In the genomic region with DNA sequence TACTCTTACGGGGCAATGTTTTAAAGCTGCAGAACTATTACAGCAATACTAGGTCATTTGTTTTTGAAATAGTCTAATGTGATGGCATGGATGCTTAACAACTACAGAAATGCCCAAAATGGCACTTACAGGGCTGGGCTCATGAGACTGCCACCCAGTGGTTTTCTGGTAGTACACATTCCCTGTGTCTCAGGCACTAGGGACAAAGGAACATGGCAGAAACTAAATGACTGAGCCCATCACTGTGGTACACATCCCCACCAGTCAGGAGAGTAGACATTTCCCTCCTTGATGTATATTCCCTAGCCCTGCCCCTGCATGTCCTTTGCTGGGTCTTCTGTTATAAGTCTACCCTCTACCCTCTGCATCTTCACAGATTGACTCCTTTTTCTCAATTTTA, we compare ENCODE assay signal across 12 mouse cellular contexts. TPM values are rescaled to one million over a fixed set of nuclear protein-coding genes. Genes with fewer than 3 reads are reported as not detected.
DNase-seq lines count a peak whose midpoint lies in the region; ATAC-seq and TF ChIP-seq lines count a peak whose summit lies in the region.
"Had no signal": no experiment of that assay in that cellular context is flagged by ENCODE, and none has a peak within 500 bp of the region (broad histone marks: within the 10 kb centered on the region; RNA-seq: fewer than 3 reads in every experiment).

No protein-coding gene starts in this region.

- DNase-seq in ES-E14 (ENCODE audit: low read depth, low spot score), result peak; percentile 37
- DNase-seq in urinary bladder, postnatal 14 days (ENCODE audit: low spot score), result no peak
- no peak for DNase-seq in thymus, postnatal 25 days
- DNase-seq: gastrocnemius, postnatal 36 days; right cerebral cortex, adult 18-20 months had no signal

- H3K36me3 ChIP-seq in intestine, postnatal 0 days (ENCODE audit: control insufficient read depth, insufficient read depth), result no peaks in the 10 kb centered on the region
- no peaks in the 10 kb centered on the region for H3K36me3 ChIP-seq in intestine, embryonic 16.5 days (ENCODE audit: control insufficient read depth, insufficient read depth, low read length)
- no peaks in the 10 kb centered on the region for H3K36me3 ChIP-seq in C2C12 (ENCODE audit: control insufficient read depth, insufficient read depth)
- no peaks in the 10 kb centered on the region for H3K36me3 ChIP-seq in ES-E14 (ENCODE audit: control insufficient read depth, insufficient read depth, low read length, poor library complexity, severe bottlenecking)
- H3K36me3 ChIP-seq: liver, embryonic 15.5 days had no signal

- H3K79me3 ChIP-seq in C2C12 (ENCODE audit: low read depth), result no peaks in the 10 kb centered on the region

- H3K4me3 ChIP-seq in intestine, postnatal 0 days (ENCODE audit: low read depth, low read length), result no peak overlapping the region
- no peak overlapping the region for H3K4me3 ChIP-seq in intestine, embryonic 16.5 days (ENCODE audit: low read length)
- H3K4me3 ChIP-seq in C2C12 (ENCODE audit: insufficient read depth, poor library complexity, severe bottlenecking), result no peak overlapping the region
- H3K4me3 ChIP-seq in ES-E14 (ENCODE audit: insufficient read depth in 1 of 2, low read depth in 1 of 2, low read length in 2 of 2, poor library complexity in 1 of 2, severe bottlenecking in 1 of 2), result no peak overlapping the region
- H3K4me3 ChIP-seq: left cerebral cortex, adult 2 months; liver, embryonic 15.5 days had no signal

- in situ Hi-C loops in ES-E14 (cut with MboI; ENCODE audit: low sequenced_read_pairs in 2 of 2, unreplicated experiment in 2 of 2), result loop anchor here in 1 of 2 experiments (25.0 kb wide), 1 partner anchor 860 kb away; no protein-coding TSS in a partner anchor

- H3K9ac ChIP-seq in intestine, postnatal 0 days (ENCODE audit: low read depth, low read length), result no peak overlapping the region
- no peak overlapping the region for H3K9ac ChIP-seq in intestine, embryonic 16.5 days (ENCODE audit: low read depth, low read length)
- H3K9ac ChIP-seq in ES-E14 (ENCODE audit: insufficient read depth, low read depth, low read length, poor library complexity, severe bottlenecking), result no peak overlapping the region; the same call in 1 of the 2 replicates
- H3K9ac ChIP-seq: liver, embryonic 15.5 days had no signal

- H3K4me2 ChIP-seq in intestine, postnatal 0 days (replicated peaks; ENCODE audit: low read depth), result no peak overlapping the region
- H3K4me2 ChIP-seq in intestine, embryonic 16.5 days (ENCODE audit: low read depth, low read length), result no peak overlapping the region
- H3K4me2 ChIP-seq: liver, embryonic 15.5 days; midbrain, embryonic 11.5 days had no signal

- H3K27me3 ChIP-seq in intestine, postnatal 0 days (replicated peaks; ENCODE audit: control insufficient read depth, insufficient read depth, low read length), result no peaks in the 10 kb centered on the region
- H3K27me3 ChIP-seq in intestine, embryonic 16.5 days (replicated peaks; ENCODE audit: control insufficient read depth, insufficient read depth, low read length), result no peaks in the 10 kb centered on the region
- H3K27me3 ChIP-seq in C2C12 (ENCODE audit: control insufficient read depth, insufficient read depth, insufficient read length), result no peaks in the 10 kb centered on the region
- H3K27me3 ChIP-seq: liver, embryonic 15.5 days had no signal

- no peak for ATAC-seq in intestine, postnatal 0 days
- ATAC-seq in intestine, embryonic 16.5 days, result no peak
- ATAC-seq in megakaryocyte, adult 5-6 weeks (ENCODE audit: poor library complexity, severe bottlenecking), result peak; percentile 55; the same call in 1 of the 2 replicates

- no peaks in the 10 kb centered on the region for H3K4me1 ChIP-seq in intestine, postnatal 0 days (replicated peaks; ENCODE audit: control insufficient read depth, insufficient read depth, low read length)
- no peaks in the 10 kb centered on the region for H3K4me1 ChIP-seq in intestine, embryonic 16.5 days (ENCODE audit: control insufficient read depth, insufficient read depth, low read length)
- H3K4me1 ChIP-seq in ES-E14 (ENCODE audit: control insufficient read depth in 2 of 2, insufficient read depth in 2 of 2, low read length in 2 of 2, poor library complexity in 1 of 2), result peaks cover 3 to 8% of the 10 kb centered on the region in 2 experiments; a peak in 2 of 4 replicates
- H3K4me1 ChIP-seq: liver, embryonic 15.5 days had no signal

- TF ChIP-seq CTCF in intestine, postnatal 0 days (IDR thresholded peaks at IDR 0.05; ENCODE audit: low read depth), result peak; percentile 50
- TF ChIP-seq CTCF in C2C12 (IDR thresholded peaks at IDR 0.05; ENCODE audit: control insufficient read depth, insufficient read depth, insufficient read length), result peak; percentile 5

- no peaks in the 10 kb centered on the region for H3K9me3 ChIP-seq in intestine, postnatal 0 days (ENCODE audit: control insufficient read depth)
- H3K9me3 ChIP-seq in intestine, embryonic 16.5 days (ENCODE audit: control insufficient read depth, low read length), result no peaks in the 10 kb centered on the region
- H3K9me3 ChIP-seq in ES-E14 (ENCODE audit: control insufficient read depth, insufficient read depth, low read depth, low read length), result no peaks in the 10 kb centered on the region
- H3K9me3 ChIP-seq: liver, embryonic 15.5 days had no signal

- no peaks in the 10 kb centered on the region for H3K79me2 ChIP-seq in C2C12 (ENCODE audit: control insufficient read depth, insufficient read depth)

- H3K27ac ChIP-seq in intestine, postnatal 0 days (ENCODE audit: low read depth, low read length), result no peak overlapping the region
- no peak overlapping the region for H3K27ac ChIP-seq in intestine, embryonic 16.5 days (ENCODE audit: low read length)
- H3K27ac ChIP-seq in ES-E14 (ENCODE audit: insufficient read depth, low read depth, low read length, poor library complexity, severe bottlenecking), result peak overlapping the region; percentile 100; the same call in 1 of the 2 replicates
- H3K27ac ChIP-seq: left cerebral cortex, adult 2 months; liver, embryonic 15.5 days had no signal

- 67% methylated on average over 1 of the region's 1 CpGs for WGBS in intestine, postnatal 0 days
- WGBS in intestine, embryonic 16.5 days, result 91% methylated on average over 1 of the region's 1 CpGs

- H3ac ChIP-seq in C2C12 (ENCODE audit: control insufficient read depth, insufficient read length, low read depth), result no peak overlapping the region

TF ChIP-seq in C2C12, 6 proteins besides CTCF, POLR2A, EP300 and RAD21:
- no peak for TF ChIP-seq FOSL1 (IDR thresholded peaks at IDR 0.05; ENCODE audit: insufficient read depth, low read length, poor library complexity, severe bottlenecking)
- TF ChIP-seq MAX (IDR thresholded peaks at IDR 0.05), result no peak
- TF ChIP-seq MYOD1 (IDR thresholded peaks at IDR 0.05; ENCODE audit: control insufficient read depth, insufficient read length, low read depth), result no peak

TF ChIP-seq in ES-E14, 5 proteins besides CTCF, POLR2A, EP300 and RAD21:
- TF ChIP-seq HCFC1 (IDR thresholded peaks at IDR 0.05; ENCODE audit: borderline replicate concordance, insufficient read depth, low read length), result no peak
- TF ChIP-seq ZC3H11A (IDR thresholded peaks at IDR 0.05; ENCODE audit: borderline replicate concordance, low read depth, low read length), result peak; percentile 10; the same call in 1 of the 2 replicates

RNA-seq across cellular contexts. Expression of gene Capsl, which starts 16.2 kb away (rescaled TPM):
- 2.4 and 2.5 TPM in 2 replicates for polyA plus RNA-seq in intestine, postnatal 0 days (2015; fragmentation: Nextera tagmentation; extraction: Ambion mirVana)
- 3.6 and 4.0 TPM in 2 replicates for polyA plus RNA-seq in intestine, embryonic 16.5 days (2015; fragmentation: Nextera tagmentation; extraction: Ambion mirVana)
- not detected for polyA plus RNA-seq in C2C12 (2012; fragmentation: generic; extraction: Trizol)
- total RNA-seq in ES-E14 (2012; rRNA removed), result 9.1 and 10.6 TPM in 2 replicates
- 0.18 and 0.45 TPM in 2 replicates for total RNA-seq in megakaryocyte, adult 5-6 weeks (2015)
- 0.37 and 0.95 TPM in 2 replicates for total RNA-seq in megakaryocyte, adult 5-6 weeks (2017)
- total RNA-seq: gastrocnemius, postnatal 36 days had no signal
